Mouse (Mus musculus) kidney, adult 18-20 months (tissue): ENCODE measurements around the gene Itpk1.
"Not testable (repeated sequence)": the region's sequence is repeated elsewhere in the genome, so short reads cannot be mapped to it uniquely, and the experiment has no call there.

Source experiments
- DNase-seq: peaks from one replicate; pipeline ENCODE4 v3.0.0; 2021

The Itpk1 gene

DNA sequence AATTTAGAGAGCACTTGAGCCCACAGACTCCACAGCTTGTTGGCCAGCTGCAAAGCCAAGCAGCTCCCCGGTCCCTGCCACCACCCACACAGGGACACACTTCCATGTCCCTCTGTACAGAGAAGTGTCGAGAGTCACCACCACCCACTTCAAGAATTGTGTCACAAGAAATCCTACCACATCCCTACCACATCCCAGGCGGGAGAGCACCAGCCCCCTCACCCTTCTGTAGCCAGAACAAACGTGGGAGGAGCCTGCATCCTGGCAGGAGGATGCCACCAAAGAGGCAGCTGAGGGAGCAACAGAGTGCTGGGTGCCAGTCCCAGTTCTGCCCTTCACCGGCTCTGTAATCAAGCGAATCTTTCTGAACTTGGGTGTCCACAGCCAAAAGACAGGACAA, 51.7 kb downstream of the Itpk1 start:
- DNase-seq: no peak

DNA sequence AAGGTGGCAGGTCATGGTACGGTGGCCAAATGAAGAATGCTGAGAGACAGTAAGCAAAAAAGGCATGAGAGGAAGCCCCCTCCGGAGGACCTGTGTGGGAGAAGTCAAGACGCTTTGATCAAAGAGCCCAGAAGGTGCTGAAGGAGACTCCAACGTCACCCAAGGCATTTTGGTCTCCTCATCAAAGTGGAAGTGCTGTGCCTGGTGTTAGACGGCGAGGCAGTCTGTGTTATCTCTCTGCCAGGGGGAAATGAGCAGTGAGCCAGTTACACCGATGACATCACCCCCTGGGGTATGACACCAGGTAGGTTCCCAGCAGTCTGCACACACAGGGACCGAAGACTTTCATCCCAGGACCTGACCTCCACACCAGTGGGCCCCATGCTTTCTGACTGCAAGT, 52.3 kb downstream of the Itpk1 start:
- DNase-seq: no peak

DNA sequence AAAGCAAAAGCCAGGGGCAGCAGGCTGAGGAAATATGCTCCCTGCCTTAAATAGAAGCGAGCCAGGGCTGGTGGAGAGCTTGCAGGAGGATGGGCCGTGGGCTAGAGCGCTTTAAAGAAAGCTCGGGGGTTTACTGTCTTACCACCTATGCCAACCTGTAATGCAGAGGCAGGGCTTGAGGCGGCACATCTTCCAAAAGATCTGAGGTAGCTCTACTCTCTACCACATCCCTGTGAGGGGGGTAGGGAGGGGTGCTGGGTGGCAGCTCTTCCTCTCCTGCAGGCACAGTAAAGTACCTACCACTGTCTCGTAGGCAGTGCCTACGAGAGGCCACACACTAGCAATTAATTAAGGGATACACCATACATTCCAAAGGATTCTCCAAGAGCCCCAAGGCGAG, 52.9 kb downstream of the Itpk1 start:
- DNase-seq: no peak

DNA sequence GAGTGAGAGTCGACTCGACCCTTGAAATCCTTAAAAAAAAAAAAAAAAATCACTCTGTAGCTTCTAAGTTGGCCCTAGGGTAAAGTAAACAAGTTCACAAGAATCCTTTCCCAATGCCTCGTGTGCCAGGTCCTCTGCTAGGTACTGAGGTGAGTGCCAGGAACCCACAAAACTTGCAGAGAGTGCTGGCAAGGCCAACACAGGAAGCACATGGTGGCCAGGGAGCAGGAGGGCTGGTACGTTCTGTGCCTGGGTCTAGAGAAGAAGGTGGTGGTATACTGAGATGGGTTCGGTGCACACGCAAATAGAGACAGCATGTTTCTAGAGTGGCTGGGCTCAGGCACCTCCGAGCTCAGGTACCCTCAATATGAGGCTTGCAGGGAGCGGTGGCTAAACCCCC, 53.3 kb downstream of the Itpk1 start:
- no peak for DNase-seq

DNA sequence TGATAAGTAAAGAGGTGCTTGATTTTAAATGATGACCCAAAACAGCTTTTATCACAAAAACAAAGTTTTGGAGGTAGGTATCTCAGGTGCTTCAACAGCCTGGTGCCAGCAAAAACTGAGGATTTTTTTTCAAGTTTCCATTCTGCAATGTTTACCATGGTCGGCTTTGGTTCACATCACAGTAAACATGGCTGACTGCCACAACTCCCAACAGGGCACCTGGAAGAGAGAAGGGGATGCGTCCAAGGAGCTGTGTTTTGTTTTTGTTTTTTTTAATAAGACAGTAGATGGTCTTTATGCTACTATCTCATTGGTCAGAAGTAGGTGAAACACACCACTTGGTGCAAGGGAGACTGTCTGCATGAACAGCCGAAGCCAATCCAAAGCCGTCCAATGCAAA, 54.1 kb downstream of the Itpk1 start:
- no peak for DNase-seq

DNA sequence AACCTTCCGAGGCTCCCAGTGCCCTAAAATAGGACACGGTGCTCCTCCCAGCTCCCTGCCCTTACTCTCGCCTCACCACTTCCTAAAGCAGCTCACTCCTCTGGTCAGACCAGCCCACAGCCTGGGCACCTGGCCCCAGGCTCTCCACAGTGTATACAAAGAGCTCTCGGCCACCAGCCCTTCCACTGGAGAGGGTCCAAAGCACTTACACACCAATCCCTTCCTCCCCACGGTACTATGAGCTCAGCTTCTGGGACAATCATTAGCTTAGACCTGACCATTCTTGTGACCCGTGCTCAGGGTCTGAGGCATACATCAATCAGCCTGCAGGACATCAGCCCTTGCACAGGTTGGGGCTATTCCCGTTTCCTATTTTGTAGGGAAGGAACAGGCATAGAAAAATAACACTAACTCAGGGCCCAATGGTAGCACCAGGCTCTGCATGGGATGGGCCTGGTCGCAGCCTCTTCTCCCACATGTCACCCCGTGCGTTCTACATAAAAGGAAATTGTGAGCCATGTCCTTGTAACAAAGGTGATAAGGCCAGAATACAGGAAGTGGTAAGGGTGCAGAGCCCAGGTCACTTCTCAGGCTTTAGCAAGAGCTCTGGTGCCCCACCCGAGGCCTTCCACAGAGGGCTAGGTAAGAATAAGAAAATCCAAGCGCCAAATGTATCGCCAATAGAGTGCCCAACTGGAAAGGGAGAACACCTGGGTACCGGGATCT, 56.7 kb downstream of the Itpk1 start:
- peak; percentile 70 for DNase-seq

DNA sequence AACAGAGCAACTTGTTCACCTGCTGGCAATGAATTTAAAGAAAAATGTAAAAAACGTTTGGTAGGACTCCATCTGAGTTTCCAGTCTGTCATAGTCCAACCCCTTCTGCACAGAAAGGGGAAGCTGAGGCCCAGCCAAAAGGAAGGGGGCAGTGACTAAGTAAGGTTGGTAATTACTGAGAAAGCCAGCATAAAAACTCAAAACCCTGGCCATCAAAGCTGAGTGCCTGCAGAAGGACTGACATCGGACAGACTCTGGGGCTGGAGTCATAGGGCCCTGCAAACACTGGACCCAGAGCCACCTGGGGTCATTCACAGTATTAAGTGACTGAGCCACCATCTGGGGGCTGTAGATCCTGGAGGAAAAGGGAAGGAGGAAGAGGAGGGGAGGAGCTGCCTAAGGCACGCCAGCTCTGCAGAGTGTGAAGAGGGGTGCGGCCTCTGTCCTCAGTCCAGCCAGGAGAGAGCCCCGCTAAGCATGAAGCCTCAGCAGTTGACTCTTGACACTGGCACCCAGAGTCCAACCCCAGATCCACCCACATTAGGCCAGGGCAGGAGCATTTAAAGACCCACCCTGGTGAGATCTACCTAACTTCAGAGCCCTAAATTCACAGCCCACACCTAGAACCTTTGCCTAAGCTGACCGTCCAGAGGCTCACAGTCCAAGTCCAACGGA, 58.0 kb downstream of the Itpk1 start:
- no peak for DNase-seq

DNA sequence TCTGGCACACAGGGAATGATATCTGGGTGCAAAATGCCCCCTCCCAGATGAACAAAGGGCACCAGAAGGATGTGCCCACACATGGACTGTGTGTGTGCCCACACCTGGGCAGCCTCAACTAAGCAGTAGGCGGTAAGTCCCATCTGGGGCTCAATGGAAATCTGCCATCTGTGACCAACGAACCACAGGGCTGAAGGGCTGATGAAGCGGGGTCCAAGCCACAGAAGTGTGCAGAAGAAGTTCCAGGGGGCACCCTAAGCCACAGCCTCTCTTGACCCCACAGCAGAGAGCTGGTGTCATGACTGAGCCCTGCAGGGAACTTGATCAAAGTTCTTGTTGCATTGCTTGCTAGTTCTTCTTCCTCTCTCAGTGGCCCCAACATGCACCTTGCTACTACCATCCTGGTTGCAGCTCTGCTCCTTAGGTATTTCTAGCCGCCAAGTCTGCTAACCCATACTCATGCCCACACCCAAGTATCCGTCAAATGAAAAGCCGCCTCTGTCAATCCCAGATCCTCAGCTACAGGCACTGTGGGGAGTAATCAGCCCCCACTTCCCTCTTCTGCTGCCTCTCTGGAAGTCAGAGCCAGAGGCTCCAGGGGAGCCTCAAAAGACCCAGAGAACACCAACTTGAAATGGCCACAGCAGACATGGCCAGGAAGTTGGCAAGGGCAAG, 58.7 kb downstream of the Itpk1 start:
- DNase-seq: no peak

DNA sequence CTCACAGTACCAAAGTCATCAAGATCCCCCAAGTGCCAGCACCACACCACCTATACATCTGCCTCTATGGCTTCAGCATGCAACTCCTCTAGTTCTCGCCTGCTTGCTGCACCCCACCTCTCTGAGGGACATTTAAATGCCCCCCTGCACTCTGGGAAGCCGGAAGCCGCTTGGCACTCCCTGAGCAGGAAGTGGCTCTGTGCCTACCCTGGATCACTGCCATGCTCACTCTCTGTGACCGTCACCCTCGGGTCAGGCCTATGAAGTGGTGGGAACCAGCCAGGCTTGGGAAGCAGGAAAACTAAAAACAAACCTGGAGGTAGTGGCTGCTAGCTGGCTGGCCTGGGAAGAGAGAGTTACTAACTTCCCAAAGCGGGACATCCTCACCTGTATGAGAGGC, 61.4 kb downstream of the Itpk1 start:
- peak; percentile 80 for DNase-seq

DNA sequence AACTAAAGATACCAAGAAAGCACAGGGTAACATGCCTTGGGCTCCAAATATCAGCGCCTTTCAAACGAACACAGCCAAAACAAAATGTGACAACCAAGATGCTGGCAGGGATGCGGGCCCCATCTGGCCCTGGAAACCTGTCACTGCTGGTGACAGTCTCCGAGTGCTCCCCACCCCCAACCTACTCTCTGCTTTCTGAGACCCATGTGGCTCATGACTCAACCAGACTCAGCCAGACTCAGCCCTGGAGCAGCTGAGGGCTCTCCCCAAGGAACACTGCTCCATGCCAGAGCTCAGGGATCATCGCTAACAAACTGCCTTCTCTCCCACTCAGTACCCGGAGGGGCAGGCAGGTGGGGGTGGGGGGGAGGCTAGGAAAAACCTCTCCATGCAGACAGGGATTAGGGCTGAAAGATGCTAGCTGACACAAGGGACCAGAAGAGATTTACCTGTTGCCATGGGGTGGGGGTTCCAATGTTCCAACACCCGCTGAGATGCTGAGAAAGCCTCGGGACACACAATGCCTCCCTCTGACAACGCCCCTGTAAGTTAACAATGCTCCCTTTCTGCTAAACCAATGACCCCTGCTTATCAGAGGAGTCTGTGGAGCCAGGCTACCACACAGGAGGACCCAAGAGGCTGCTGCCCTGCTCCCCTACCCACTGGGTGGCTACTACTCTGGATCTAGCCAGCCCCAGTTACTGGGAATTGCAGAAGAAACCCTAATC, 64.1 kb downstream of the Itpk1 start:
- no peak for DNase-seq

DNA sequence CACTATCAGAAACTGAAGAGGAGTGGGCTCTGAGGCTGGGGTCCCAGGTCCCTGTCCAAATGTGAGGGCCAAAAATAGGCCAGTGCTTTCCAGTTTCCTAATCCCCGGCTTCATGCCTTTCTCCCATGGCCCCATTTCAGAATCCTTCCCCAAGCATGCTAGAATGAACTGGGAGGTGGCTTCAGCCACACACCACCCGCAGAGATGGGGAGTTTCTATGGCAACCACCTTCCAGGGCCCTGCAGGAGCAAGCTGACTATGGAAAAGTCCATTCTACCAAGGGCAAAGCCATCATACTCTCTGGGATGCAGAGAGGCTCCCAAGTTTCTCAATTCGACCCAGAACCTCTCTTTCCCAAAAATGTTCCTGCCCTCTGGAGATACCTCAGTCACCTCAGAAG, 65.9 kb downstream of the Itpk1 start:
- no peak for DNase-seq

DNA sequence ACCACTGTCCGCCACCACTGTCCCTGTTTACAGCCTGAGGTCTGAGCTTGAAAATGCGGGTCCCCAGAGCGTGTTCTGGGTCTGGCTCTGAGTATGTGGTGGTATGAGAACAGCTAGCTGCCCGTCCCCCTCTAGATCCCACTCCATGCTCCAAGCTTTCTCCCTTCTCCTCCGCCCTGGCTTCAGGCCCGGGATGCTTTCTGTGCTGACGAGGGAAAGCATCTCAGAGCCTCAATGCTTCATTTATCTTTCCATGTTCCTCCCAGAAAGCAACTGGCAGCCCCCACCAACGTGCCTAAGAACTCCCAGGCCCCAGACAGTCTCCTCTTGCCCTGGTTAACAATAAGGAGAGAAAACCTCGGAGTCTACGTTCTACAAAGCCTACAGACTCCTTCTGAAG, 67.5 kb downstream of the Itpk1 start:
- DNase-seq: no peak

DNA sequence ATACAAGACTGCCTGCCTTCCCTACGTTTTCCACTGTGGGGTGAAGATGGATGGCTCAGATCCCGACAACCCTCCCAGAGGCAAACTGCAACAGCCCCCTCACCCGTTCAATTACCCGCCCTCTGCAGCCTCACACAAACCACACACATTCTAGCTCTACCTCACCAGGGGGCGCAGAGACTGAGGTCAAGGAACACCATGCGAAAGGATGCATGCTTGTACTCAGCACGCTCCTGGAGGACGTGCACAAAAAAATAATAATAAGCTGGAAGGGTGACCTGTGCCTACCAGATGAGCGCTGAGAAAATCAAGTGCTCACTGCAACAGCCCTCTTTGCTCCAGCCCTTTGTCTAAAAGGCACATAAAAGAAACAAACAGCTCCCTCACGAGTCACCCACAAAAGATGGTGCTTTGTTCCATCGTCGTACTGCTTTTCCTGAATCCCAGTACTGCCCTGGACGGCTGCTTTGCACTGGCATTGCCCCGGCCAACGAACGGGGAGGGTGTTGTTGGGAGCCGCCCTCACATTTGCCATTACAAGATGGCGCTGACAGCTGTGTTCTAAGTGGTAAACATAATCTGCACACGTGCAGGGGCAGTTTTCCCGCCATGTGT, 70.2 kb downstream of the Itpk1 start:
- DNase-seq: no peak

DNA sequence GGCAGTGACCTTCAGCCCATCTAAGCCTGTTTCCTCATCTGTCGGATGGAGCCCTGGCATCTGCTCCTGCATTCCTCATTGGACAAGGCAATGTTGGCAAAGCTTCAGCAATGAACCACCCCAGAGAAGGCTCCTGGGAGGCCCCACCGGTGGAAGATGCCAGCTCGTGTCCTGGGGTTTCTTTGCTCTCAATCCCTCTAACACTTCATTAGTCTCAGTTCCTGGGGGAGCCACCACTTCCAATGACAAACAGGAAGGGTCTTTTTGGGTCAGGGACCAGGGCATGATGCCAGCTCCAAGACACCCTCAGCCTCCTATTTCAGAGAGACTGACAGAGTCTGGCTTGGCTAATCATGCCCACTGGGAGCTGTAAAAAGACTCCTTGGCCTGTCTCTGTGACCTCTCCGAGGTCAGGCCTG, 71.6 kb downstream of the Itpk1 start:
- DNase-seq: peak; percentile 68

DNA sequence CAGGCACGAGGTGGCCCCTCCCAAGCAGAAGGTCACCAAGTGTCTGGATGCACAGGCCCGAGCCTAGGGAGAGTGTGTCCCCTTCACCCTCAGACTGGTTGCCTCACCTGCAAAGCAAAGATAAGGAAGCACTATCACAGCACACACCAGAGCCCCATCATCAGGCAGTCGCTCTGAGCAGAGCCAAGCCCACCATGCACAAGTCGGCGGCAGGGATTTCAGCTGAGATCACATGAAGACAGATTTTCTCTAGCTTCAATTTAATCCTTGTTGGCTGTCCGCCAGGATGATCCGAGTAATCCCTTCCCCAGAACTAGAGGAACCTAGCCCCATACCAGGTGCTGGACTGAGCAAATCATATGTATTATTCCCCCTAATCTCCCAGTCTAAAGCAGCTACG, 73.0 kb downstream of the Itpk1 start:
- no peak for DNase-seq

DNA sequence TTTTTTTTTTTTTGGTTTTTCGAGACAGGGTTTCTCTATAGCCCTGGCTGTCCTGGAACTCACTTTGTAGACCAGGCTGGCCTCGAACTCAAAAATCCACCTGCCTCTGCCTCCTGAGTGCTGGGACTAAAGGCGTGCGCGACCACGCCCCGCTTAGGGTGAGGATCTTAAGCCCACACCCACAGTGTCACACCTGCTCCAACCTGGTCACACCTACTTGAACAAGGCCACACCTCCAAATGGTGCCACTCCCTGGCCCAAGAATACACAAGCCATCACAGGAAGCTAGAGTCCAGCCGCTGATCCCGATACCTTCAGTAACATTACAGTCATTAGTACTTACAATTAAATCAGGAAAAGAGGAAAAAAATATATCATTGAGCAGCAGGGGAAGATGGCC, 74.3 kb downstream of the Itpk1 start:
- DNase-seq: not testable (repeated sequence)

DNA sequence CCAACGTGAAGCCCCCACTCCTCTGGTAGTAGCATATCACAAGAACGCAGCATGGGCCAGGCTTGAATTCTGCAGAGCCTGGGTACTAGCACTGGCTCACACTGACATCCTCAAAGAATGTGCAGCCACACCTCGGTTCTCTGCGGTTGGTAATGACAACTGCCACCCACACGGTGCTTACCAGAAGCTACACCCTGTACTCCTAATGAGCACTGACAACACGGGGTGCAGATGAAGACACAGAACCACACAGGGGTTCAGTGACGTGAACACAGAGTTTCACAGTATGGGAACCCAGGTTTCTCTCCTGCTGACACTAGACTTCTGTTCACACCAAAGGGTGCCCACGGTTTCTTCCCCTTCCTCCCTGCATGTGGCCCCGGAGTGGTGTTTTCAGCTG, 76.5 kb downstream of the Itpk1 start:
- DNase-seq: no peak

DNA sequence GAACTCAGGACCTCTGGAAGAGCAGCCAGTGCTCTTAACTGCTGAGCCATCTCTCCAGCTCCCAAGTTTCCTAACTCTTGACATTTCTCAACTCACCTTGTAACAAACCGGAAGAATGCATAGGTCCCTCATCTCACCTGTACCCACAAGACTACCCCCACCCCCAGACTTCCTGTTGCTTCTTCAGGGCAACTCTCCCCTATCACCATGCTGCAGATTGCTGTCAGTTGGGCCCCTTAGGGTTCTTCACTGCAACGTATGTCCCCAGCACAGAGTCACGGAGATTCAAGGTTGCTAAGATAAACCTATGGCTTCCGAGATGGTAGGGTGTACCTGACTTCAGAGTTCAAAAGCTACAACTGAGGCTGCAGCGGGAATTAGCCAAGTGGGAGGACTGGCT, 77.2 kb downstream of the Itpk1 start:
- DNase-seq: no peak

DNA sequence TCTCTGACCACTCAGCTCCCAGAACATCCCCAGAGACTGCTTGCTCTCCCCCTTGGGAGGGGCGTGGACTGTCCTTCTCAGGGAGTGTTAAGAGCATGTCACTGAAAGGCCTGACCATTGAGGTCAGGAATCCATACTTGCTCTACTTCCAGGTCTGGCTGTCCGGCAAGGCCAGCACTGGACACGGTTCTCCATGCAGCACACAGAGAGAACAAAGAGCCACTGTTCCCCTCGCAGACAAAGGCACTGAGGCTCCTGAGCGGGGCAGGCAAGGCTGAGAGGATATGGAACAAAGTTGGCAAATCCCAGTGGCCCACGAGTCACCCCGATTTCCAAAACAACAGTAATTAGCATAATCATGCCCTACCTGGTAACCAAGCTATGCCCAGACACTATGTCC, 77.9 kb downstream of the Itpk1 start:
- DNase-seq: no peak

DNA sequence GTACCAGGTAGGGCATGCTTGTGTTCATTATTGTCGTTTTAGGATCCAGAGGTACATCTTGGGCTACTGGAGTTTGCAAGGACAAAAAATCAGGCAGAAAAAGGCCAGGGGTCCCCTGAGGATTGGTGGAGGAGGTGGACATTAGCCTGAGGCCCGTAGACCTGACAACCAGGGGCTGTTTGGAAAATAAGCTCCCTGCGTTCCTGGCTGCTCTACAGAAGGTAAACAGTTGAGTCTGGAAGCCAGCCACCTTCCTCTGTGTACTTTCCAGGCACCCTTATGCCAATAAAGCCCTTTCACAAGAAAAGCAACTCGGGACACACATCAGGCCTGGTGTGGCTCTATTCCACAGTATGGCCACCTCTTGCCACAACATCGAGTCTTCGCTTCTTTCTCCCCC, 79.0 kb downstream of the Itpk1 start:
- no peak for DNase-seq

DNA sequence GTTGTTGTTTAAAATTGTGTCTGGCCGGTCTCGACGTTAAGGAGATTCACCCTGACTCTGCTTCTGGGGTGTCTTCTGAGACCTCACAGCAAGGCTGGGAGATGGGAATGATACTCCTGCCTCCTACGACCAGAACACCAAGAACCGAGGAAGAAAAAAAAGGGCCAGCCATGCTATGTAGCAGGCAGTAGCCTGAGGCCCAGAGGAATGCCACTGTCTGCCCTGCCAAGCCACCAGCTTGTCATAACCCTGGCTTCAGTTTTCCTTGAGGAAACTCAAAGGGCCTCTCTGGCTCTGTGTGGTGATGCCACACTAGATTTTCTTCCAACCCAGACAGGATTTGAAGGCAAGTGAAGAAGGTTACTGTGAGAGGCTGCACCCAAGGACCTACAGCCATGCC, 79.6 kb downstream of the Itpk1 start:
- no peak for DNase-seq

DNA sequence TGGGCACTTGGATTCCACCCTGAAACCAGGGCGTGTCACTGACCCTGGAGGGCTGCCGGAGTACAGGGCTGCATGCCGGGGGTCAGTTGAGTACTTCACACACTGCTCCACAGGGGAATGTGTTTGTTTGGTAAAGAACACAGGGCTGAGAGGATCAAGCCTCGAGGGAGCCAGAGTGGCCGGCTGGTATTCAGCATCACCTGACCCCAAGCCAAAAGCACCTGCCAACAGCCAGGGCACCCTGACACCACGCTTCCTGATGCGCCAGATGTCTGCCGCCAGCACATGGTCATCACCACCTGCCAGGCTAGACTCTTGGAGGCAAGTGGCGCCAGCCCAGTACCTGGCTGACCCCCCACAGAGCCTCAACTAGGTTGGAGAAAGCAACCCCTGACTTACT, 80.9 kb downstream of the Itpk1 start:
- DNase-seq: peak; percentile 28

DNA sequence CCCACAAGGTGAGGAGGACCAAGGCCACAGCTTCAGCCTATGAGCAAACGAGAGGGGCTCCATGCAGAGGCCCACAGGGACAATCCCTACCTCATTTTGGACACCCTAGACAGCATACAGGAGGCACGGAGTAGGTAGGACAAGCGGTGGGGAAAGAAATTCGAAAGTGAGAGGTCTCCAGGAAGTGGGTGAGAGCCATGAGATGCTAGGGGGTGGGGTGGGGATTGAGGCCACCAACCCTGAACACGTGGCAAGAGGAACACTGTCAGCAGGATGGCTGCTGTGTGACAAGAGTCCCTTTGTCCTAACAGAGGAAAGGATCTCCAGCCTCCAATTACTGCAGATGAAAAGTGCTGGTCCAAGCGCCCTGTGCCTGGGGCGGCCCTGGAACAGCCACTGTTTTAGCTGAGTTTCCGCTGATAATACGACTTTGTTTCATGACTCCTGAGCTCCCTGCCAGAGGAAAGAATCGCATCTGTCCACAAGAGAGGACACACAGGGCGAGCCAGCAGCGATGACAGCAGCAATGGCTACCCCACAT, 82.4 kb downstream of the Itpk1 start:
- no peak for DNase-seq
